Mouse (Mus musculus) embryonic facial prominence, embryonic 11.5 days (tissue): ENCODE data around the gene Rfx1. TPM values are rescaled to one million over a fixed set of nuclear protein-coding genes. Genes with fewer than 3 reads are reported as not detected.
A peak's percentile ranks its signal among the peaks of the same experiment; 100 is the strongest.

Source experiments
- ATAC-seq: fragments of 200-750 bp; cut with Nextera tagmentation; replicated peaks from 2 replicates; pipeline ENCODE4 v1.8.0; 2017; ENCODE audit warnings: low read depth; ENCODE audit not compliant: insufficient number of reproducible peaks, low FRiP score, low TSS enrichment
- DNase-seq: peaks from one replicate; pipeline ENCODE4 v3.0.0-alpha.2; 2015; ENCODE audit warnings: low spot score
- H3K27ac ChIP-seq: fragments of 300-500 bp; sonication (generic); replicated peaks from 2 replicates; pipeline ENCODE4 v1.5.1; 2014; ENCODE audit warnings: mild to moderate bottlenecking, low read depth, low read length, control low read depth
- H3K27me3 ChIP-seq: fragments of 300-500 bp; sonication (generic); 2 replicates; pipeline ENCODE4 v1.6.1; 2014; ENCODE audit warnings: mild to moderate bottlenecking, low read length, moderate library complexity, mixed read lengths; ENCODE audit not compliant: control insufficient read depth, insufficient read depth
- H3K36me3 ChIP-seq: fragments of 300-500 bp; sonication (generic); replicated peaks from 2 replicates; pipeline ENCODE4 v1.6.1; 2014; ENCODE audit warnings: low read depth, mild to moderate bottlenecking, low read length, moderate library complexity, mixed read lengths; ENCODE audit not compliant: control insufficient read depth, insufficient read depth
- H3K4me1 ChIP-seq: fragments of 300-500 bp; sonication (generic); 2 replicates; pipeline ENCODE4 v1.6.1; 2014; ENCODE audit warnings: low read length, mixed read lengths; ENCODE audit not compliant: control insufficient read depth, insufficient read depth
- H3K4me2 ChIP-seq: fragments of 300-500 bp; sonication (generic); 2 replicates; pipeline ENCODE4 v1.6.1; 2014; ENCODE audit warnings: low read depth, mild to moderate bottlenecking, control low read depth, low read length, moderate library complexity
- H3K4me3 ChIP-seq: fragments of 300-500 bp; sonication (generic); 2 replicates; pipeline ENCODE4 v1.5.1; 2014; ENCODE audit warnings: low read depth, low read length, control low read depth
- H3K9ac ChIP-seq: fragments of 300-500 bp; sonication (generic); replicated peaks from 2 replicates; pipeline ENCODE4 v1.6.1; 2014; ENCODE audit warnings: mild to moderate bottlenecking, control low read depth, low read length
- H3K9me3 ChIP-seq: fragments of 300-500 bp; sonication (generic); replicated peaks from 2 replicates; pipeline ENCODE4 v1.6.1; 2016; ENCODE audit warnings: mild to moderate bottlenecking, low read length, inconsistent platforms, mixed read lengths; ENCODE audit not compliant: control insufficient read depth
- WGBS: fragments of 180-500 bp; shearing (Covaris S2); extraction: QIAGEN DNeasy Blood & Tissue Kit; methylation state at CpG from one replicate; pipeline ENCODE4 v1.1.7; 2014; 5-methylcytosine and 5-hydroxymethylcytosine counted together
- polyA plus RNA-seq: library from polyadenylated mRNA; unstranded; fragments of >200 nt; fragmentation: Nextera tagmentation; extraction: Ambion mirVana; gene quantifications from 2 replicates; pipeline ENCODE4 v1.2.1, GENCODE M21; 2014

Rfx1 gene
- 7.5 and 8.2 TPM in 2 replicates for polyA plus RNA-seq

DNA sequence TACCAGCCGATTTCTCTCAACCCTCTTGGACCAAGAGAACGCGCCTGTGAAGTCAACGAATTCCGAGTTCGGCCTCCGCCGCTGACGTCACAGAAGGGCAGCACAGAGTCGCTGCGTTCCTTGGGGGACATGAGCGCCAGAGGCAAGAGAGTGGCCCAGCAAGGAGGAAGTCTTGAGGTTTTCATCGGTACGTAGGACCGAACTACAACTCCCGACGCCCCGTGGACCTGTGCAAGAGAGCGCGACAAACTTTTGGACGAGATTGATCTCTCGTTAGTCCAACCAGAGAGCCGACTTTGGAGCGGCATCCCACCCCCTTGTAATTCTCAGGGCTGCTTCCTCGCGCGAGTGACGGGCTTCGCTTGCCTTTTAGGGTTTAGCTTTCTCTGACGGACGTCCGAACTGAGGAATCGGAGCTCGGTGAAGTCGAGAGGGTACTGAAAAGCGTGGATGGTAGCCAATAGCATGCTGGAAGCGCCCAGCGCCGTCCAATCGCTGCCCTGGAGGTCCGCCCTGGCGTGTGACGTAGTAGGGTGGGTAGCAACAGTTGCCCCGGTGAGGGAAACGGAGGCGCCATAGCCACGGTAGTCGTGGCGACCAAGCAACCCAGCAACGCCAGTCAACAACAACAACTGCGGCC, at the start of gene Rfx1:
Gene Rfx1 (plus strand): TSS at position 544 of the 640 bp plus-strand sequence.
- DNase-seq (peak; percentile 99), ATAC-seq (peak; percentile 99)
- Histone ChIP-seq H3K36me3 (no peaks in the 10 kb centered on the region), H3K27me3 (no peaks in the 10 kb centered on the region), H3K9ac (peak within 1 kb of the TSS; percentile 90), H3K4me3 (peak within 1 kb of the TSS; percentile 97), H3K4me1 (peaks cover 2% of the 10 kb centered on the region; the same call in 1 of the 2 replicates), H3K4me2 (peak within 1 kb of the TSS; percentile 74), H3K27ac (peak within 1 kb of the TSS; percentile 92), H3K9me3 (no peaks in the 10 kb centered on the region)
- 0% methylated on average over 51 of the region's 51 CpGs for WGBS

DNA sequence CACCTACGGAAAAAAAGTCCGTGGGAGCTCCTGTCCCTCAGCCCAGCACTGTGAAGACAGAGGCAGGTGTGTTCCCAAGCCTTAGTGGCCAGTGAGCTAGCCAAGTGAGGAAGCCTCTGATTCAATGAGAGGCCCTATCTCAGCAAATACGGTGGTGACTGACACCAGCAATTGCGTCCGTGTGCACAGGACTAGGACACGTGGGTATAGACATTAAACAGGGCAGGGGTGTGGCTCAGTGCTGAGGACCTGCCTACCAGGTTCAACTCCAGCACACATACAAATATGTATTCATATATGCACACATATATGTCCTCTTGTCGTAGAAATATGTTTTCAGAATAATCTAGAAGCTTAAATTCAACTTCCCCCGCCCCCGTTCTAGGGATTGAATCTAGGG, 46.9 kb upstream of the Rfx1 start:
- Histone ChIP-seq H3K27ac (no peak overlapping the region), H3K36me3 (no peaks in the 10 kb centered on the region), H3K27me3 (0 out of 2 replicates have a peak, but pooled peaks cover 3% of the 10 kb centered on the region), H3K9me3 (no peaks in the 10 kb centered on the region), H3K9ac (no peak overlapping the region), H3K4me3 (no peak overlapping the region), H3K4me2 (no peak overlapping the region), H3K4me1 (no peaks in the 10 kb centered on the region; the same call in 1 of the 2 replicates)
- DNase-seq (no peak), ATAC-seq (no peak)
- WGBS: 80% methylated on average over 9 of the region's 9 CpGs

DNA sequence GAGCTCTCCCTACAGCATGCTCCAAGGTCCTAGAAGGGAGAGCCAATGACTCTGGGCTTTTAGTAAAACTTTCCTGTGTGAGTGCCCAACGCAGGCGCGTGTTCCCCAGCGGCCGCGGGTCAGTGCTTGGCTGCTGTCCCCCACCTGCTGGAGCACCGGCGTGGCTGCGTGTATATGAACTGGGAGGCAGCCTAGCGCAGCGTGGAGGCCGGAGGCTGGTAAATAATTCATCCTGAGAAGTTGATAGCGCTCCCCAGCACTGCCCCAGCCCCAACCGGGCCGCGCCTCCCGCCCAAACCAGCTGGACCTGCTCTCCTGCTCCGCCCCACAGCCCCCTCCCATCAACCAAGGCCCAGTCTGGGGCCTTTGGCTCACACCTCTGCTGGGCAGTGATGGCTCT, 45.5 kb upstream of the Rfx1 start, which contains the start of gene Palm3:
Gene Palm3 (plus strand): TSS at position 376 of the 400 bp plus-strand sequence.
- H3K9ac ChIP-seq: no peak within 1 kb of the TSS
- no peak within 1 kb of the TSS for H3K27ac ChIP-seq
- no peaks in the 10 kb centered on the region; the same call in 1 of the 2 replicates for H3K4me1 ChIP-seq
- H3K9me3 ChIP-seq: no peaks in the 10 kb centered on the region
- 8% methylated on average over 18 of the region's 18 CpGs for WGBS
- H3K36me3 ChIP-seq: no peaks in the 10 kb centered on the region
- no peak for DNase-seq
- H3K4me2 ChIP-seq: peak within 1 kb of the TSS; percentile 5; the same call in 1 of the 2 replicates
- H3K27me3 ChIP-seq: peaks cover 4% of the 10 kb centered on the region; the same call in 1 of the 2 replicates
- ATAC-seq: no peak
- H3K4me3 ChIP-seq: no peak within 1 kb of the TSS

DNA sequence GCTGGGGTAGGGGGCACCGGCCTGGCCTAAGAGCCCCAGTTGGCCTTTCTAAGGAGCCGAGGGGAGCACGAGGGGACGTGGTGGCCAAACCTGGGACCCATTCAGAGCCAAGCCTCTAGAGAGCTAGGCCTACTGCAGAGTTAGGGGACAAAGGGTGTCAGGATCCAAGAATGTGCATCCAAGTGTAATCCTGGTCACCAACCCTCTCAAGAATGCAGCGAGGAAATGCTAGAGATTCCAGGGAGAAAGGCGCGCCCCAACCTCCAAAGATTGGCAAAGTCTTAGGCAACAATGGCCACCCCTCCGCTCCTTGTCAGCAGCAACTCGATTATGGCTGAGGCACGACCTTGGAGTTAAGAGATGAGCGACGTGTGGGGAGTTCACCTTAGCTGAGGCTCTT, 45.1 kb upstream of the Rfx1 start:
- H3K4me2 ChIP-seq: peak overlapping the region; percentile 5; the same call in 1 of the 2 replicates
- peaks cover 8% of the 10 kb centered on the region; the same call in 1 of the 2 replicates for H3K27me3 ChIP-seq
- H3K4me3 ChIP-seq: no peak overlapping the region
- no peak overlapping the region for H3K9ac ChIP-seq
- no peak overlapping the region for H3K27ac ChIP-seq
- ATAC-seq (no peak), DNase-seq (no peak)
- H3K9me3 ChIP-seq: no peaks in the 10 kb centered on the region
- no peaks in the 10 kb centered on the region for H3K36me3 ChIP-seq
- WGBS: 46% methylated on average over 12 of the region's 12 CpGs
- H3K4me1 ChIP-seq: no peaks in the 10 kb centered on the region; the same call in 1 of the 2 replicates

DNA sequence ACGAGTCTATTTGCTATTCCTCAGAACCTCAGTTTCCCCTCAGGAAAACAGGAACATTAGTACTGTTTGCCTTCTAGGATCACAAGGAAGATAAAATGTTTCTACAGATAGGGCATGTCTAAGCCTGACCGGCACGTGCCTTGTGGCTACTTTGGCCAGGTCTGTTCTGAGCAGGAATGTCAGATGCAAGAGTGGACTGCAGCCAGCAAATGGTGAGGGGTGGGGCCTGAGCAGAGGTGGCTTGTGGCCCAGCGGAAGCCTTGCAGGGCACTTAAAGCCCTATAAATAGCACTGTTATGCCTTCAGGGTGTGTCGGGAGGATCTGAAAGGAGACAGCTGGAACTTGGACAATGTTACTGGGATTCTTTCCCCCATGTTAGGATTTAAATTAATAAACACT, 43.5 kb upstream of the Rfx1 start:
- Histone ChIP-seq H3K4me1 (no peaks in the 10 kb centered on the region; the same call in 1 of the 2 replicates), H3K4me2 (no peak overlapping the region), H3K27ac (no peak overlapping the region), H3K4me3 (no peak overlapping the region), H3K9me3 (no peaks in the 10 kb centered on the region), H3K36me3 (no peaks in the 10 kb centered on the region), H3K9ac (no peak overlapping the region), H3K27me3 (peaks cover 14% of the 10 kb centered on the region)
- DNase-seq: no peak
- no peak for ATAC-seq
- 29% methylated on average over 5 of the region's 5 CpGs for WGBS

DNA sequence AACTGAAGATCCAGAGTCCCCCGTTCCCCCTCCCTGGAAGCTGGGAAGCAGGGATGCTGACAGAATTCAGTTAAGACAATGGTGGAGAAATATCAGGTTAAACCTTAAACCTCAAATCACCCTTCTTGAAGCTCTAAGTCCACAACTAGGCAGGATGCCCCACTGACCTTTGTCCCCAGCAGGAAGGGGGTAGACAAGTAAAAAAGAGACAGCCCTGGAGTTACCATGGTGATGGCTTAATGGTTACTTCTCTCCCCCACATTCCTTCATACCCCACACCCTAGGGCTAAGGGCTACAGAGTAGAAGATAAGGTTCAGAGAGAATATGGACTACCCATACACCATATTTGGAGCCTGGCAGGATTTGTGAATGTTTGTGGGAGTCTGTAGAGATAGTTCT, 43.0 kb upstream of the Rfx1 start:
- Histone ChIP-seq H3K27me3 (peaks cover 14% of the 10 kb centered on the region), H3K9me3 (no peaks in the 10 kb centered on the region), H3K4me3 (no peak overlapping the region), H3K36me3 (no peaks in the 10 kb centered on the region), H3K4me2 (no peak overlapping the region), H3K9ac (no peak overlapping the region), H3K27ac (no peak overlapping the region), H3K4me1 (no peaks in the 10 kb centered on the region; the same call in 1 of the 2 replicates)
- no peak for DNase-seq
- ATAC-seq: no peak
- WGBS: 57% methylated on average over 1 of the region's 1 CpGs

DNA sequence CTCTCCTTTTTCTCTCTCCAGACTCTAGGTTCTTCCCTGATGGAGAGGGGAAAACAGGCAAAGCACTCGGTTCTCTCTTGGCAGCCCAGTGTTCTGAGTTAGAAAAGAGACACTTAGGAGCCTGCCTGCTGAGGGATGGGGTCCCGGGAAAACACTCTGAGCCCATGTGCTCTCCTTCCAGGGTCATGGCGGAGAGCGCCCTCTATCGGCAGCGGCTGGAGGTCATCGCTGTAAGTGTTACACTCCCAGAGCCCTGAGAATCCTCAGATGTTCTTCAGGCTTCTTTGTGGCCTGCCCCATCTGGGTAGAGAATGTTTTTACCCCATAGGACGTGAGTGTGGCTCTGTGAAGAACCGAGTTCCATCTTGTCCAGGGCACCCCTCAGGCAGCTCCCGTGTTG, 42.5 kb upstream of the Rfx1 start:
- ATAC-seq (no peak), DNase-seq (peak; percentile 65)
- WGBS: 12% methylated on average over 10 of the region's 10 CpGs
- Histone ChIP-seq H3K9me3 (no peaks in the 10 kb centered on the region), H3K4me1 (no peaks in the 10 kb centered on the region; the same call in 1 of the 2 replicates), H3K27ac (no peak overlapping the region), H3K9ac (no peak overlapping the region), H3K27me3 (peaks cover 14% of the 10 kb centered on the region), H3K36me3 (no peaks in the 10 kb centered on the region), H3K4me3 (no peak overlapping the region), H3K4me2 (no peak overlapping the region)

DNA sequence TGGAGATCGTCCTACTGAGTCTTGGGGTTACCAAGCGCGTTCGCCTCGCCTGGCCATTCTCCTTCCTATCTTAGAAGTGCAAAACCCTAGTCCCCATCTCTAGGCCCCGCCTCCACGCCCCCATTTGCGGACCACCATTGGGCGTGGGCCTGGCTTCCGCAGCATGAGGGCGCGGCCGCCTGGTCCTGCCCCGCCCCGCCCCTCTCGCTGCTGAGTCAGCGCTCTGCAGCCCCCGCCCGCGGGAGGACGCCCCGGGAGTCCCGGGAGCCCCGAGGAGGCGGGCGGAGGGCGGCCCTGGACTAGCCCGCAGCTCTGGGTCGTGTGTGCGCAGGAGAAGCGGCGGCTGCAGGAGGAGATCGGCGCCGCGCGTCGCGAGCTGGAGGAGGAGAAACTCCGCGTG, 40.8 kb upstream of the Rfx1 start:
- Histone ChIP-seq H3K9ac (peak overlapping the region; percentile 58), H3K4me1 (no peaks in the 10 kb centered on the region; the same call in 1 of the 2 replicates), H3K4me2 (peak overlapping the region; percentile 93), H3K27ac (no peak overlapping the region), H3K27me3 (peaks cover 14% of the 10 kb centered on the region), H3K4me3 (peak overlapping the region; percentile 45), H3K36me3 (no peaks in the 10 kb centered on the region), H3K9me3 (no peaks in the 10 kb centered on the region)
- DNase-seq (peak; percentile 85), ATAC-seq (peak; percentile 76)
- under 1% methylated on average over 41 of the region's 41 CpGs for WGBS
